Mouse (Mus musculus): ENCODE measurements at regions not wholly inside any gene's neighbourhood (a gene's known extent, or its start where the extent isn't known, plus 50 kb on each side); places are given as distances from the start of the nearest gene placed in this dataset.

- DNase-seq (ENCODE audit: low spot score in 2 of 2), result no peak
- intact Hi-C loops (cut with DNase I), result no loop called here
Observed at GRCm38 (mm10) chr9:32899801-32900200, 263.8 kb downstream of the Ets1 start.

GRCm38 (mm10) chr9:32901287-32901686, 265.3 kb downstream of the Ets1 start:
- DNase-seq (ENCODE audit: low spot score in 2 of 2), result no peak
- intact Hi-C loops (cut with DNase I), result no loop called here

- intact Hi-C loops (cut with DNase I), result no loop called here
- no peak for DNase-seq (ENCODE audit: low spot score in 2 of 2)
Observed at GRCm38 (mm10) chr9:32906233-32906872, 270.3 kb downstream of the Ets1 start.

- intact Hi-C loops (cut with DNase I), result no loop called here
- no peak for DNase-seq (ENCODE audit: low spot score in 2 of 2)
Observed at GRCm38 (mm10) chr9:32910641-32911040, 274.6 kb downstream of the Ets1 start.

GRCm38 (mm10) chr9:32915633-32916032, 279.6 kb downstream of the Ets1 start:
- no peak for DNase-seq (ENCODE audit: low spot score in 2 of 2)
- intact Hi-C loops (cut with DNase I), result no loop called here

GRCm38 (mm10) chr9:32916731-32917130, 280.7 kb downstream of the Ets1 start:
- DNase-seq (ENCODE audit: low spot score in 2 of 2), result no peak

GRCm38 (mm10) chr9:32923925-32924324, 287.9 kb downstream of the Ets1 start:
- intact Hi-C loops (cut with DNase I), result no loop called here
- DNase-seq (ENCODE audit: low spot score in 2 of 2), result no peak

More at GRCm38 (mm10) chr9:32916731-32917130, 280.7 kb downstream of the Ets1 start:
- intact Hi-C loops (cut with DNase I), result no loop called here

- no peak for DNase-seq (ENCODE audit: low spot score in 2 of 2)
- intact Hi-C loops (cut with DNase I), result no loop called here
Observed at GRCm38 (mm10) chr9:32924333-32924886, 288.4 kb downstream of the Ets1 start.

- intact Hi-C loops (cut with DNase I), result no loop called here
- no peak for DNase-seq (ENCODE audit: low spot score in 2 of 2)
Observed at GRCm38 (mm10) chr9:32925036-32925435, 289.0 kb downstream of the Ets1 start.

GRCm38 (mm10) chr9:32925720-32926595, 289.9 kb downstream of the Ets1 start:
- intact Hi-C loops (cut with DNase I), result no loop called here
- DNase-seq (ENCODE audit: low spot score in 2 of 2), result no peak

GRCm38 (mm10) chr9:32927656-32928055, 291.6 kb downstream of the Ets1 start:
- no peak for DNase-seq (ENCODE audit: low spot score in 2 of 2)
- intact Hi-C loops (cut with DNase I), result no loop called here

GRCm38 (mm10) chr9:32928289-32929000, 292.4 kb downstream of the Ets1 start:
- intact Hi-C loops (cut with DNase I), result no loop called here
- DNase-seq (ENCODE audit: low spot score in 2 of 2), result no peak

- intact Hi-C loops (cut with DNase I), result no loop called here
- no peak for DNase-seq (ENCODE audit: low spot score in 2 of 2)
Observed at GRCm38 (mm10) chr9:32929331-32929730, 293.3 kb downstream of the Ets1 start.

- intact Hi-C loops (cut with DNase I), result no loop called here
Observed at GRCm38 (mm10) chr9:32929826-32930225, 293.8 kb downstream of the Ets1 start.

GRCm38 (mm10) chr9:32931266-32932005, 295.4 kb downstream of the Ets1 start:
- intact Hi-C loops (cut with DNase I), result no loop called here
- no peak for DNase-seq (ENCODE audit: low spot score in 2 of 2)

More at GRCm38 (mm10) chr9:32929826-32930225, 293.8 kb downstream of the Ets1 start:
- no peak for DNase-seq (ENCODE audit: low spot score in 2 of 2)

GRCm38 (mm10) chr9:32933237-32934071, 297.4 kb downstream of the Ets1 start:
- intact Hi-C loops (cut with DNase I), result no loop called here
- DNase-seq (ENCODE audit: low spot score in 2 of 2), result no peak

GRCm38 (mm10) chr9:32934436-32934835, 298.4 kb downstream of the Ets1 start:
- intact Hi-C loops (cut with DNase I), result no loop called here
- DNase-seq (ENCODE audit: low spot score in 2 of 2), result no peak

- intact Hi-C loops (cut with DNase I), result no loop called here
- no peak for DNase-seq (ENCODE audit: low spot score in 2 of 2)
Observed at GRCm38 (mm10) chr9:32936462-32936861, 300.4 kb downstream of the Ets1 start.

GRCm38 (mm10) chr9:32937391-32937790, 301.4 kb downstream of the Ets1 start:
- DNase-seq (ENCODE audit: low spot score in 2 of 2), result no peak
- intact Hi-C loops (cut with DNase I), result no loop called here

All from left cerebral cortex, postnatal 36 days (tissue).